Mouse (Mus musculus): ENCODE measurements around the gene Gm14444. TPM values are rescaled to one million over a fixed set of nuclear protein-coding genes. Genes with fewer than 3 reads are reported as not detected.
"Not testable (repeated sequence)": the region's sequence is repeated elsewhere in the genome, so short reads cannot be mapped to it uniquely, and the experiment has no call there.

The Gm14444 gene
- polyA plus RNA-seq (2015; fragmentation: Nextera tagmentation; extraction: Ambion mirVana), result not detected in 2 replicates

- not testable (repeated sequence) for H3K27me3 ChIP-seq; H3K9ac ChIP-seq (replicated peaks); H3K9me3 ChIP-seq; ATAC-seq; H3K4me1 ChIP-seq (replicated peaks); H3K27ac ChIP-seq; H3K36me3 ChIP-seq; H3K4me3 ChIP-seq (replicated peaks); H3K4me2 ChIP-seq (replicated peaks)
- WGBS, result 74% methylated on average over 1 of the region's 1 CpGs
Observed at GRCm38 (mm10) chr2:175010022-175010421, at the start of gene Gm14444. Gene Gm14444, plus strand, starts transcription at chr2:175010241.

- not testable (repeated sequence) for H3K4me2 ChIP-seq (replicated peaks); H3K36me3 ChIP-seq; H3K27ac ChIP-seq; H3K27me3 ChIP-seq; H3K4me3 ChIP-seq (replicated peaks); H3K4me1 ChIP-seq (replicated peaks); ATAC-seq; H3K9me3 ChIP-seq; H3K9ac ChIP-seq (replicated peaks)
- 83% methylated on average over 3 of the region's 3 CpGs for WGBS
Observed at GRCm38 (mm10) chr2:174965466-174965865, 44.6 kb upstream of the Gm14444 start.

GRCm38 (mm10) chr2:175044268-175044667, 34.2 kb downstream of the Gm14444 start:
- not testable (repeated sequence) for H3K27ac ChIP-seq; H3K4me2 ChIP-seq (replicated peaks); ATAC-seq; H3K4me1 ChIP-seq (replicated peaks); H3K36me3 ChIP-seq; H3K9me3 ChIP-seq; H3K4me3 ChIP-seq (replicated peaks); H3K9ac ChIP-seq (replicated peaks); H3K27me3 ChIP-seq
- WGBS, result 97% methylated on average over 27 of the region's 27 CpGs

- not testable (repeated sequence) for H3K27me3 ChIP-seq; H3K4me1 ChIP-seq (replicated peaks); H3K36me3 ChIP-seq; H3K27ac ChIP-seq; H3K9me3 ChIP-seq; H3K4me3 ChIP-seq (replicated peaks); ATAC-seq; H3K9ac ChIP-seq (replicated peaks); H3K4me2 ChIP-seq (replicated peaks)
- WGBS, result 76% methylated on average over 1 of the region's 1 CpGs
Observed at GRCm38 (mm10) chr2:175067681-175068261, 57.7 kb downstream of the Gm14444 start, which contains the start of gene Gm14393. Gene Gm14393, minus strand, starts transcription at chr2:175067781.

Other genes with a start within 250 kb of the Gm14444 start
- gene Edn3, start 249.6 kb upstream of the Gm14444 start, polyA plus RNA-seq (2015; fragmentation: Nextera tagmentation; extraction: Ambion mirVana), result 4.9 and 6.7 TPM in 2 replicates
- gene Gm14393, start 57.5 kb downstream of the Gm14444 start, polyA plus RNA-seq (2015; fragmentation: Nextera tagmentation; extraction: Ambion mirVana), result 0.63 and 1.0 TPM in 2 replicates
- gene Gm14399, start 131.8 kb downstream of the Gm14444 start, polyA plus RNA-seq (2015; fragmentation: Nextera tagmentation; extraction: Ambion mirVana), result 3.7 and 4.4 TPM in 2 replicates
- gene Gm14443, start 165.6 kb downstream of the Gm14444 start, polyA plus RNA-seq (2015; fragmentation: Nextera tagmentation; extraction: Ambion mirVana), result 1.4 TPM in 2 replicates
- gene Gm14391, start 196.7 kb downstream of the Gm14444 start, polyA plus RNA-seq (2015; fragmentation: Nextera tagmentation; extraction: Ambion mirVana), result 6.6 and 7.0 TPM in 2 replicates